Mouse (Mus musculus): ENCODE measurements around the gene Acvr1.

GRCm38 (mm10) chr2:58458820-58459371, 108.1 kb downstream of the Acvr1 start:
- TF ChIP-seq CTCF (IDR thresholded peaks at IDR 0.05; ENCODE audit: borderline replicate concordance, control insufficient read depth, extremely low read depth, insufficient read depth, low read length, poor library complexity), result no peak
- no peak for TF ChIP-seq POLR2A (IDR thresholded peaks at IDR 0.05; ENCODE audit: control insufficient read depth, extremely low read depth, insufficient read depth, low read length, poor library complexity)
